Mouse (Mus musculus): ENCODE results near the gene Cirbp.

DNA sequence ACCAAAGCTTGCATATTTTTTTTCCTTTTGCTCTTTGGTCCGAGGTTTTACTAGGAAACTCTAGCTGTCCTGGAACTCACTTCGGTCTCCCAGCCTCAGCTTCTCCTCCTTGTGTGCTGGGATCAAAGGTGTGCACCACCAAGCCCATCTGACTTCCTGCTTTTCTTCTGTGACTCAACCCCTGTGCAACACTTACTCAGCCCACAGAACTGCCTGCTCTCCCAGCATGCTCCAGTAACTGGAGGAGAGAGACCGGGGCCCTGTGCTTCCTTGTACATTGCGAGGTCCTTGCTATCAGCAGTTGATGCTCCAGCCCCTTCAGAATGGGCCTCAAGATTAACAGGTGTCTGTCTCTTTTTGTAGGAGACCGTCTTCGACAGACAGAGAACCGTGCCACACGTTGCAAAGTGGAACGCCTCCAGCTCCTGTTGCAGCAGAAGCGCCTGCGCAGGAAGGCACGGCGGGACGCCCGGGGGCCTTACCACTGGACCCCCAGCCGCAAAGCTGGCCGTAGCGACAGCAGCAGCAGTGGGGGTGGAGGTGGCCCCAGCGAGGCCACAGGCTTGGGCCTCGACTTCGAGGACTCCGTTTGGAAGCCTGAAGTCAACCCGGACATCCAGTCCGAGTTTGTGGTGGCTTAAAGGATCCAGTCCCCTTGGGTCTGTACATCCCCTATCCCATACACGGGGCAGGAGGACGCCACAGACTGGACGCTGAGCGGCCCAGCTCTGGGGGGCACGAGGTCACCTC lies 9.6 kb upstream of the Cirbp start:
- TF ChIP-seq CTCF (IDR thresholded peaks at IDR 0.05; ENCODE audit: low read depth, low read length) = no peak
- no peak for TF ChIP-seq POLR2A (IDR thresholded peaks at IDR 0.05; ENCODE audit: extremely low read depth, insufficient read depth, low read length)
